Mouse (Mus musculus) neural tube, embryonic 11.5 days (tissue): ENCODE measurements around the gene Prdm13. TPM values are rescaled to one million over a fixed set of nuclear protein-coding genes. Genes with fewer than 3 reads are reported as not detected.

Experiments used
- ATAC-seq: fragments of 200-750 bp; cut with Nextera tagmentation; 2 replicates; pipeline ENCODE4 v1.8.0; 2017; ENCODE audit warnings: moderate number of reproducible peaks, mild to moderate bottlenecking, moderate TSS enrichment, moderate library complexity; ENCODE audit not compliant: insufficient read depth, low FRiP score, low TSS enrichment
- DNase-seq: peaks from one replicate; pipeline ENCODE4 v3.0.0-alpha.2; 2015; ENCODE audit warnings: low spot score
- H3K27ac ChIP-seq: fragments of 300-500 bp; sonication (generic); 2 replicates; pipeline ENCODE4 v1.5.1; 2014; ENCODE audit warnings: low read depth, mild to moderate bottlenecking, low read length
- H3K27me3 ChIP-seq: fragments of 300-500 bp; sonication (generic); 2 replicates; pipeline ENCODE4 v1.6.1; 2014; ENCODE audit warnings: mild to moderate bottlenecking, low read length, mixed read lengths; ENCODE audit not compliant: control insufficient read depth, insufficient read depth
- H3K36me3 ChIP-seq: fragments of 300-500 bp; sonication (generic); 2 replicates; pipeline ENCODE4 v1.6.1; 2014; ENCODE audit warnings: mild to moderate bottlenecking, low read length, moderate library complexity, mixed read lengths; ENCODE audit not compliant: control insufficient read depth, insufficient read depth
- H3K4me1 ChIP-seq: fragments of 300-500 bp; sonication (generic); 2 replicates; pipeline ENCODE4 v1.6.1; 2014; ENCODE audit warnings: low read length, mixed read lengths; ENCODE audit not compliant: control insufficient read depth, insufficient read depth
- H3K4me2 ChIP-seq: fragments of 300-500 bp; sonication (generic); 2 replicates; pipeline ENCODE4 v1.6.1; 2014; ENCODE audit warnings: low read depth, mild to moderate bottlenecking, moderate library complexity
- H3K4me3 ChIP-seq: fragments of 300-500 bp; sonication (generic); 2 replicates; pipeline ENCODE4 v1.5.1; 2014; ENCODE audit warnings: low read depth, low read length
- H3K9ac ChIP-seq: fragments of 300-500 bp; sonication (generic); 2 replicates; pipeline ENCODE4 v1.6.1; 2014; ENCODE audit warnings: mild to moderate bottlenecking, low read length
- H3K9me3 ChIP-seq: fragments of 300-500 bp; sonication (generic); 2 replicates; pipeline ENCODE4 v1.6.1; 2016; ENCODE audit warnings: low read length; ENCODE audit not compliant: control insufficient read depth
- WGBS: fragments of 180-500 bp; shearing (Covaris S2); extraction: QIAGEN DNeasy Blood & Tissue Kit; methylation state at CpG from one replicate; pipeline ENCODE4 v1.1.7; 2014; 5-methylcytosine and 5-hydroxymethylcytosine counted together
- polyA plus RNA-seq: library from polyadenylated mRNA; unstranded; fragments of >200 nt; fragmentation: Nextera tagmentation; extraction: Ambion mirVana; gene quantifications from 2 replicates; pipeline ENCODE4 v1.2.1, GENCODE M21; 2014

Gene Prdm13
- polyA plus RNA-seq, 1 experiment from 2014 or later, result 6.8 TPM

GRCm38 (mm10) chr4:21689492-21689941 lies 3.8 kb upstream of the Prdm13 start:
- Histone ChIP-seq H3K4me2 (peak overlapping the region; percentile 78), H3K4me3 (peak overlapping the region; percentile 46; the same call in 1 of the 2 replicates), H3K27ac (no peak overlapping the region), H3K9me3 (no peaks in the 10 kb centered on the region), H3K27me3 (peaks cover 71% of the 10 kb centered on the region), H3K9ac (no peak overlapping the region), H3K36me3 (no peaks in the 10 kb centered on the region), H3K4me1 (peaks cover 7% of the 10 kb centered on the region; the same call in 1 of the 2 replicates)
- peak; percentile 81 for DNase-seq
- ATAC-seq, result peak; percentile 32
- WGBS, result 2% methylated on average over 18 of the region's 18 CpGs

- under 1% methylated on average over 56 of the region's 64 CpGs for WGBS
- Histone ChIP-seq H3K27me3 (peaks cover 79% of the 10 kb centered on the region), H3K4me3 (peak overlapping the region; percentile 46), H3K36me3 (no peaks in the 10 kb centered on the region), H3K9me3 (no peaks in the 10 kb centered on the region), H3K4me1 (peaks cover 7% of the 10 kb centered on the region; the same call in 1 of the 2 replicates), H3K27ac (peak overlapping the region; percentile 97), H3K9ac (peak overlapping the region; percentile 69), H3K4me2 (peak overlapping the region; percentile 78)
- ATAC-seq (peak; percentile 18), DNase-seq (peak; percentile 85)
Observed at GRCm38 (mm10) chr4:21688703-21689200, 3.0 kb upstream of the Prdm13 start.

- ATAC-seq (peak; percentile 56), DNase-seq (peak; percentile 80)
- peaks cover 83% of the 10 kb centered on the region for H3K27me3 ChIP-seq
- peak overlapping the region; percentile 97 for H3K27ac ChIP-seq
- no peaks in the 10 kb centered on the region for H3K36me3 ChIP-seq
- H3K4me1 ChIP-seq, result peaks cover 7% of the 10 kb centered on the region; the same call in 1 of the 2 replicates
- 2% methylated on average over 49 of the region's 51 CpGs for WGBS
- peak overlapping the region; percentile 46 for H3K4me3 ChIP-seq
- H3K9me3 ChIP-seq, result no peaks in the 10 kb centered on the region
- peak overlapping the region; percentile 78 for H3K4me2 ChIP-seq
- peak overlapping the region; percentile 69 for H3K9ac ChIP-seq
Observed at GRCm38 (mm10) chr4:21687783-21688702, 2.3 kb upstream of the Prdm13 start.

GRCm38 (mm10) chr4:21686934-21687333 lies 1.2 kb upstream of the Prdm13 start:
- Histone ChIP-seq H3K4me1 (peaks cover 7% of the 10 kb centered on the region; the same call in 1 of the 2 replicates), H3K4me2 (no peak overlapping the region), H3K9ac (no peak overlapping the region), H3K27me3 (peaks cover 85% of the 10 kb centered on the region), H3K36me3 (no peaks in the 10 kb centered on the region), H3K9me3 (no peaks in the 10 kb centered on the region), H3K27ac (no peak overlapping the region), H3K4me3 (no peak overlapping the region)
- 3% methylated on average over 5 of the region's 5 CpGs for WGBS
- DNase-seq (peak; percentile 61), ATAC-seq (no peak)

GRCm38 (mm10) chr4:21686416-21686815 lies 653 bp upstream of the Prdm13 start:
- Histone ChIP-seq H3K36me3 (no peaks in the 10 kb centered on the region), H3K4me1 (peaks cover 7% of the 10 kb centered on the region; the same call in 1 of the 2 replicates), H3K27me3 (peaks cover 86% of the 10 kb centered on the region), H3K4me3 (no peak overlapping the region), H3K9ac (no peak overlapping the region), H3K9me3 (no peaks in the 10 kb centered on the region), H3K4me2 (peak overlapping the region; percentile 24; the same call in 1 of the 2 replicates), H3K27ac (no peak overlapping the region)
- 1% methylated on average over 11 of the region's 11 CpGs for WGBS
- DNase-seq (peak; percentile 40), ATAC-seq (no peak)

GRCm38 (mm10) chr4:21684341-21684970 lies 1.3 kb downstream of the Prdm13 start:
- WGBS, result 1% methylated on average over 14 of the region's 14 CpGs
- no peak for ATAC-seq
- DNase-seq, result peak; percentile 48
- no peaks in the 10 kb centered on the region for H3K9me3 ChIP-seq
- peak overlapping the region; percentile 49 for H3K4me3 ChIP-seq
- no peaks in the 10 kb centered on the region for H3K36me3 ChIP-seq
- no peak overlapping the region for H3K27ac ChIP-seq
- peak overlapping the region; percentile 37 for H3K4me2 ChIP-seq
- peaks cover 5% of the 10 kb centered on the region; the same call in 1 of the 2 replicates for H3K4me1 ChIP-seq
- H3K9ac ChIP-seq, result peak overlapping the region; percentile 61
- peaks cover 89% of the 10 kb centered on the region for H3K27me3 ChIP-seq

- WGBS, result 12% methylated on average over 10 of the region's 10 CpGs
- no peak for ATAC-seq
- no peak overlapping the region for H3K27ac ChIP-seq
- H3K27me3 ChIP-seq, result peaks cover 90% of the 10 kb centered on the region
- peak overlapping the region; percentile 49; the same call in 1 of the 2 replicates for H3K4me3 ChIP-seq
- no peak for DNase-seq
- peaks cover 10% of the 10 kb centered on the region for H3K4me1 ChIP-seq
- H3K9ac ChIP-seq, result no peak overlapping the region
- H3K36me3 ChIP-seq, result no peaks in the 10 kb centered on the region
- H3K9me3 ChIP-seq, result no peaks in the 10 kb centered on the region
- H3K4me2 ChIP-seq, result peak overlapping the region; percentile 37
Observed at GRCm38 (mm10) chr4:21682421-21683150, 3.2 kb downstream of the Prdm13 start.

GRCm38 (mm10) chr4:21680971-21681370 lies 4.8 kb downstream of the Prdm13 start:
- Histone ChIP-seq H3K4me1 (peaks cover 10% of the 10 kb centered on the region), H3K27ac (no peak overlapping the region), H3K4me2 (peak overlapping the region; percentile 37), H3K36me3 (no peaks in the 10 kb centered on the region), H3K27me3 (peaks cover 91% of the 10 kb centered on the region), H3K4me3 (no peak overlapping the region), H3K9ac (no peak overlapping the region), H3K9me3 (no peaks in the 10 kb centered on the region)
- peak; percentile 40 for DNase-seq
- WGBS, result 4% methylated on average over 10 of the region's 10 CpGs
- no peak for ATAC-seq
